Mouse (Mus musculus): ENCODE results near the gene Xpo4. TPM values are rescaled to one million over a fixed set of nuclear protein-coding genes. Genes with fewer than 3 reads are reported as not detected.

Gene Xpo4
- 4.0 TPM in 2 replicates for polyA plus RNA-seq (2012; rRNA removed)

GRCm38 (mm10) chr14:57664822-57665627, at the start of gene Xpo4:
Gene Xpo4 (minus strand): TSS chr14:57665430.

GRCm38 (mm10) chr14:57571155-57572133, 93.8 kb downstream of the Xpo4 start, which contains the start of gene Eef1akmt1:
Gene Eef1akmt1 (minus strand): TSS chr14:57571612.

Other genes with a start within 250 kb of the Xpo4 start
- 6.4 TPM in 2 replicates for gene Ift88, start 241.4 kb downstream of the Xpo4 start, polyA plus RNA-seq (2012; rRNA removed)
- 50.3 and 79.3 TPM in 2 replicates for gene Il17d, start 140.7 kb downstream of the Xpo4 start, polyA plus RNA-seq (2012; rRNA removed)
- 8.1 and 11.8 TPM in 2 replicates for gene Eef1akmt1, start 93.8 kb downstream of the Xpo4 start, polyA plus RNA-seq (2012; rRNA removed)
- 2.1 and 10.1 TPM in 2 replicates for gene Gm49361, start 80.7 kb upstream of the Xpo4 start, polyA plus RNA-seq (2012; rRNA removed)
- gene Lats2, start 93.0 kb upstream of the Xpo4 start, polyA plus RNA-seq (2012; rRNA removed): 70.8 and 94.7 TPM in 2 replicates
- 5.9 and 9.5 TPM in 2 replicates for gene Sap18, start 132.8 kb upstream of the Xpo4 start, polyA plus RNA-seq (2012; rRNA removed)
- 0.69 and 1.5 TPM in 2 replicates for gene Ska3, start 160.8 kb upstream of the Xpo4 start, polyA plus RNA-seq (2012; rRNA removed)
- gene Mrpl57, start 160.8 kb upstream of the Xpo4 start, polyA plus RNA-seq (2012; rRNA removed): 49.6 and 69.0 TPM in 2 replicates
- gene Zdhhc20, start 224.8 kb upstream of the Xpo4 start, polyA plus RNA-seq (2012; rRNA removed): 4.5 and 4.8 TPM in 2 replicates

Data from ovary, adult 2 months (tissue).